17 mouse cellular contexts compared by ENCODE assay signal in the genomic region with DNA sequence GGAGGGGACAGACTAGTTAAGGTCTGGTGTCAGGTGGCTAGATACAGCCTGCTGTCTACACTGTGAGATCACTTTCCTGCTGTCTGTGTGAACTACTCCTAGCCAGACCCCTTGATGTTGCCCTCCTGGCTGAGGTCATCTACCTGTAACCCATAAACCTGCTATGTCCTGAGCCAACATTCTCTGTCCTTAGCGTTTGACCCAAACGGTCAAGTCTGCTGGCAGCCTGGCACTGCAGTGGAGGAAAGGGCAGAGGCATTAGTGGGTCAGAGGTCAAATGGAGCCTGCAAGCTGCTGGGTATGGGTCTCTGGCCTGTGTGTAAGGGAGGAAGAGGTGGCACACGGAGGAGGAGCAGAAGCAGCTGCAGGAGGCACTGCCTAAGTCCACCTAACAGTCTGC. TPM values are rescaled to one million over a fixed set of nuclear protein-coding genes. Genes with fewer than 3 reads are reported as not detected.
DNase-seq lines count a peak whose midpoint lies in the region; ATAC-seq and TF ChIP-seq lines count a peak whose summit lies in the region.
"Had no signal": no experiment of that assay in that cellular context is flagged by ENCODE, and none has a peak within 500 bp of the region (broad histone marks: within the 10 kb centered on the region; RNA-seq: fewer than 3 reads in every experiment).

No protein-coding gene starts in this region.

- no peak for DNase-seq in heart, embryonic 10.5 days (ENCODE audit: low spot score)
- DNase-seq in kidney, adult 9 months: peak; percentile 73
- DNase-seq in kidney, postnatal 10 days: no peak
- DNase-seq in stomach, postnatal 0 days (ENCODE audit: low spot score): no peak
- DNase-seq in gastrocnemius, postnatal 10 days: no peak
- DNase-seq: cerebellum, postnatal 36 days; gastrocnemius, postnatal 14 days; heart, postnatal 4 days; left cerebral cortex, postnatal 4 days; lung, postnatal 14 days had no signal

- peaks cover 18% of the 10 kb centered on the region for H3K36me3 ChIP-seq in heart, embryonic 10.5 days
- peaks cover 8% of the 10 kb centered on the region for H3K36me3 ChIP-seq in heart, embryonic 12.5 days
- no peaks in the 10 kb centered on the region for H3K36me3 ChIP-seq in stomach, embryonic 16.5 days (ENCODE audit: control insufficient read depth, insufficient read depth, low read length)
- H3K36me3 ChIP-seq in stomach, postnatal 0 days (ENCODE audit: control insufficient read depth, insufficient read depth, low read length): no peaks in the 10 kb centered on the region

- no peak for TF ChIP-seq EP300 in stomach, postnatal 0 days (optimal IDR thresholded peaks at IDR 0.05)

- peaks cover 61% of the 10 kb centered on the region for H3K4me1 ChIP-seq in heart, embryonic 10.5 days
- peaks cover 28% of the 10 kb centered on the region for H3K4me1 ChIP-seq in heart, embryonic 12.5 days (replicated peaks)
- peaks cover 8% of the 10 kb centered on the region for H3K4me1 ChIP-seq in stomach, embryonic 16.5 days (ENCODE audit: control insufficient read depth, insufficient read depth, low read length)
- H3K4me1 ChIP-seq in stomach, postnatal 0 days (replicated peaks; ENCODE audit: control insufficient read depth, insufficient read depth): no peaks in the 10 kb centered on the region; the same call in 1 of the 2 replicates

- H3K9ac ChIP-seq in heart, embryonic 12.5 days: no peak overlapping the region
- H3K9ac ChIP-seq in stomach, embryonic 16.5 days (ENCODE audit: low read length): peak overlapping the region; percentile 14; the same call in 1 of the 2 replicates
- H3K9ac ChIP-seq in stomach, postnatal 0 days (ENCODE audit: low read length): no peak overlapping the region
- H3K9ac ChIP-seq: forebrain, embryonic 12.5 days; neural tube, embryonic 13.5 days had no signal

- WGBS in heart, embryonic 10.5 days: 72% methylated on average over 3 of the region's 3 CpGs
- WGBS in heart, embryonic 12.5 days: 74% methylated on average over 3 of the region's 3 CpGs
- WGBS in stomach, embryonic 16.5 days: 56% methylated on average over 3 of the region's 3 CpGs
- 59% methylated on average over 3 of the region's 3 CpGs for WGBS in stomach, postnatal 0 days

- H3K9me3 ChIP-seq in heart, embryonic 10.5 days: 0 out of 2 replicates have a peak, but pooled peaks cover 4% of the 10 kb centered on the region
- H3K9me3 ChIP-seq in heart, embryonic 12.5 days (replicated peaks): 0 out of 2 replicates have a peak, but pooled peaks cover 8% of the 10 kb centered on the region
- no peaks in the 10 kb centered on the region for H3K9me3 ChIP-seq in stomach, embryonic 16.5 days (replicated peaks; ENCODE audit: control insufficient read depth, low read length)
- no peaks in the 10 kb centered on the region for H3K9me3 ChIP-seq in stomach, postnatal 0 days (ENCODE audit: control insufficient read depth, low read length)
- H3K9me3 ChIP-seq: neural tube, embryonic 13.5 days had no signal

- no peaks in the 10 kb centered on the region for H3K27me3 ChIP-seq in heart, embryonic 10.5 days (ENCODE audit: insufficient read depth, poor library complexity, severe bottlenecking)
- no peaks in the 10 kb centered on the region for H3K27me3 ChIP-seq in heart, embryonic 12.5 days (replicated peaks)
- H3K27me3 ChIP-seq in stomach, embryonic 16.5 days (ENCODE audit: control insufficient read depth, insufficient read depth, low read length): no peaks in the 10 kb centered on the region
- H3K27me3 ChIP-seq in stomach, postnatal 0 days (ENCODE audit: control insufficient read depth, insufficient read depth, low read length): no peaks in the 10 kb centered on the region
- H3K27me3 ChIP-seq: forebrain, embryonic 12.5 days; neural tube, embryonic 13.5 days; Patski had no signal

- 0 out of 2 replicates have a peak overlapping the region, but pooled peaks have one; percentile 26 for H3K27ac ChIP-seq in heart, embryonic 10.5 days
- H3K27ac ChIP-seq in heart, embryonic 12.5 days (ENCODE audit: poor library complexity, severe bottlenecking): no peak overlapping the region
- no peak overlapping the region for H3K27ac ChIP-seq in stomach, embryonic 16.5 days (ENCODE audit: low read length)
- H3K27ac ChIP-seq in stomach, postnatal 0 days (replicated peaks): no peak overlapping the region
- H3K27ac ChIP-seq: forebrain, embryonic 12.5 days; neural tube, embryonic 13.5 days had no signal

- TF ChIP-seq CTCF in stomach, postnatal 0 days (IDR thresholded peaks at IDR 0.05; ENCODE audit: low read depth): no peak

- H3K4me3 ChIP-seq in heart, embryonic 10.5 days: no peak overlapping the region
- H3K4me3 ChIP-seq in heart, embryonic 12.5 days: no peak overlapping the region
- H3K4me3 ChIP-seq in stomach, embryonic 16.5 days (replicated peaks; ENCODE audit: low read length): no peak overlapping the region
- no peak overlapping the region for H3K4me3 ChIP-seq in stomach, postnatal 0 days (ENCODE audit: low read depth, low read length)
- H3K4me3 ChIP-seq: forebrain, embryonic 12.5 days; neural tube, embryonic 13.5 days had no signal

- no peak overlapping the region for H3K4me2 ChIP-seq in heart, embryonic 12.5 days
- no peak overlapping the region for H3K4me2 ChIP-seq in stomach, embryonic 16.5 days (ENCODE audit: low read depth, low read length)
- no peak overlapping the region for H3K4me2 ChIP-seq in stomach, postnatal 0 days (replicated peaks; ENCODE audit: low read depth)
- H3K4me2 ChIP-seq: forebrain, embryonic 12.5 days; heart, embryonic 11.5 days; midbrain, embryonic 11.5 days; neural tube, embryonic 13.5 days had no signal

- no peak for ATAC-seq in heart, embryonic 12.5 days (ENCODE audit: insufficient number of reproducible peaks, low FRiP score)
- ATAC-seq in stomach, embryonic 16.5 days (ENCODE audit: insufficient read depth, low FRiP score): 0 out of 2 replicates have a peak, but pooled peaks have one; percentile 15
- no peak for ATAC-seq in stomach, postnatal 0 days (ENCODE audit: low FRiP score, low TSS enrichment)
- ATAC-seq: Patski had no signal

RNA-seq across cellular contexts. Expression of a gene that starts 41.6 kb away (rescaled TPM):
- 44.7 and 59.3 TPM in 2 replicates for polyA plus RNA-seq in heart, embryonic 10.5 days (2016; fragmentation: Nextera tagmentation; extraction: Ambion mirVana)
- polyA plus RNA-seq in heart, embryonic 12.5 days (2016; fragmentation: Nextera tagmentation; extraction: Ambion mirVana): 77.9 and 80.9 TPM in 2 replicates
- polyA plus RNA-seq in stomach, embryonic 16.5 days (2015; fragmentation: Nextera tagmentation; extraction: Ambion mirVana): 47.4 and 49.3 TPM in 2 replicates
- polyA plus RNA-seq in stomach, postnatal 0 days (2015; fragmentation: Nextera tagmentation; extraction: Ambion mirVana): 48.6 and 48.9 TPM in 2 replicates
- 10 to 100 TPM; 40.8 to 46.3 TPM for total RNA-seq in gastrocnemius, postnatal 10 days (2021)
